Mouse (Mus musculus): ENCODE measurements at regions not wholly inside any gene's neighbourhood (a gene's known extent, or its start where the extent isn't known, plus 50 kb on each side); places are given as distances from the start of the nearest gene placed in this dataset.

DNA sequence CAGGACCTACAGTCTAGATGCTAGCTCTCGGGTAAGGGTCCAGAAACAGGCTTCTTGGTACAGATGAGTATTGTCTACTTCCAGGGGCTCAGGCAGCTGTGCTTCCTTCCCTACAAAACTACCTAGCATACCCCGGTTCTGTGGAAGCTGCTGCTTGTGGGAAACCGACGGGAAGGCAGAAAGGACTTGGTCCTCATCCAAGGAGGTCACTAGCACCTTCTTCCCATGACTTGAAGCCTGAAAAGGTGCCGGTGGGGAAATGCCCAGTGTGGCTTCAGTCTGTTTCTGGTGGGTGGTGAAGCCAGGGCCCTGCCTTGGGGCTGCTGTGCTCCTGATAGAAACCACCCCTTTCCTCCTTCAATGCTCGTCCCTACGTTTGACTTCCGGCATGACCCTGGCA lies 107.5 kb downstream of the Tex29 start:
- ATAC-seq (ENCODE audit: low FRiP score): no peak
- Histone ChIP-seq H3K36me3 (no peaks in the 10 kb centered on the region), H3K4me1 (no peaks in the 10 kb centered on the region), H3K9ac (no peak overlapping the region), H3K27ac (no peak overlapping the region), H3K4me2 (replicated peaks) (no peak overlapping the region), H3K27me3 (no peaks in the 10 kb centered on the region), H3K9me3 (replicated peaks) (no peaks in the 10 kb centered on the region), H3K4me3 (no peak overlapping the region)
- WGBS: 90% methylated on average over 8 of the region's 8 CpGs

DNA sequence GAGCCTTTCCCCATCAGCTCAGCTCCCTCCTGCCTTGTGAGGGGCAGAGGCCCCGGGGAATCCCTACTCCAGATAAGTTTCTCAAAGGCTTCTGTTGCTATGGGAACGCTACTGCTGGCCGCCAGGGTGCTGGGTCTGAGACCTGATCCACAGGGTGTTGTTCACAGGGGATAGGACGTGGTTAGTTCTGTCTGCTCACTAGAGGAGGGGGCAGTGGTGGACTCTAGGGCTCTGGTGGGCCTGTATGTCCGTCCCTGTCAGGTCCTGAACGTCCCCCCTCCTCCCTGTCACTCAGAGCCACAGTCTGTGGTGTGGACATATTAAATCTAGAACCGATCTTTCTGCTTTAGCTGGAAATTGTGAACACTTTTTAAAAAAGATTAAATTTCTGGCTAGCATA lies 116.0 kb downstream of the Tex29 start:
- Histone ChIP-seq H3K27me3 (peaks cover 4% of the 10 kb centered on the region; the same call in 1 of the 2 replicates), H3K4me2 (replicated peaks) (no peak overlapping the region), H3K9ac (no peak overlapping the region), H3K4me3 (no peak overlapping the region), H3K4me1 (no peaks in the 10 kb centered on the region), H3K27ac (no peak overlapping the region), H3K9me3 (replicated peaks) (no peaks in the 10 kb centered on the region), H3K36me3 (no peaks in the 10 kb centered on the region)
- ATAC-seq (ENCODE audit: low FRiP score): no peak
- 20% methylated on average over 7 of the region's 7 CpGs for WGBS

DNA sequence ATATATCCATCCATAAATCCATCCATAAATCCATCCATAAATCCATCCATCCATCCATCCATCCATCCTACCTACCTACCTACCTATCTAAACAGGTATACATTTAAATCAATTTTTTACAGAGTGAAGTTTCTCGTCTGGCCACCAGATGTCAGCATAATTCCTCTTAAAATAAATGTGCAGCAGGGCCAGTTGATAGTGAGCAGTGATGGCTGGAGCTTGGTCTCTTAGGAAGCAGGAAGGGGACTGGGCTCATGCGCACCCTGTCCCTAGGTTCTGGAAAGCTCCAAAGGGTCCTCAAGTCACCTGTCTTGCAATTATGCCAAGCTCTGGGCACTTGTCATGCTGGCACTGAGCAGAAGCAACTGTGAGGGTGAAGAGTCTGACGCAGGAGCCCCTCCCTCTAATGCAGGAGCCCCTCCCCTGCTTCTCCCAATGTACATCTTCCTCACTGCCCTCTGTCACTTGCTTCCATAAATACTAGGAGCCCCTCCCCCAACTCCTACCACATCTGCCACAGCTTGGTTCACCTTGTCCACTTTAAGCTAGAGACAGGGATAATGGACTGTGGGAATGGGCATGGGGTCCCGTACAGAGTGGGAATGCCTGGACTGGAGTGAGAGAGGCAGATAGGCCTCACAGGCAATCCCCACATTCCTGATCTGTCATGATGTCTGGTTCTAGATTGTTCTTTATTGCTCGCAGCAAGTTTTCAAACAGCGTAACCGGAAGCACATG lies 116.9 kb downstream of the Tex29 start:
- WGBS: 68% methylated on average over 7 of the region's 7 CpGs

DNA sequence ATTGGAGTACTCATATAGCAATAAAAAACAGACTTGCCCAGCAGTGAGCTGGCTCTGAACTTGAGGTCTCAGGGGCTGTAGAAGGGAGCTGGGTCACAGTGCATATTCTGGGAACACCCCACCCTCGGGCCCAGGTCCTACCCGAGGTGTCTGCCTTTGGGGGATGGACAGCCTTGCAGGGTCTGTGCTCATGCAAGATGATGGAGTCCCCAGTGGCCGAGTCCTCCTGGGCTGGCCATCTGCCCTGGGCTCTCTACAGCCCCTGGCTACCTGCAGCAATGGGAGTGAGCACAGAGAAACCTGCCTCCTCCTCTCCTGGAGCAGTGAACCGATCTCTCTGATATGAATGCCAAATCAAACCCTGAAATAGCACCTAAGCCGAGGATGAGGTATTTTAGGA lies 117.9 kb downstream of the Tex29 start:
- 70% methylated on average over 5 of the region's 5 CpGs for WGBS
- H3K4me2 ChIP-seq (replicated peaks): no peak overlapping the region
- no peaks in the 10 kb centered on the region for H3K36me3 ChIP-seq
- no peak overlapping the region for H3K27ac ChIP-seq
- no peaks in the 10 kb centered on the region for H3K9me3 ChIP-seq (replicated peaks)
- no peak overlapping the region for H3K9ac ChIP-seq
- H3K4me3 ChIP-seq: no peak overlapping the region
- H3K4me1 ChIP-seq: no peaks in the 10 kb centered on the region
- H3K27me3 ChIP-seq: peaks cover 4% of the 10 kb centered on the region; the same call in 1 of the 2 replicates
- no peak for ATAC-seq (ENCODE audit: low FRiP score)

More for the DNA sequence above, 116.9 kb downstream of the Tex29 start:
- Histone ChIP-seq H3K27ac (no peak overlapping the region), H3K4me1 (no peaks in the 10 kb centered on the region), H3K36me3 (no peaks in the 10 kb centered on the region), H3K27me3 (peaks cover 4% of the 10 kb centered on the region; the same call in 1 of the 2 replicates), H3K9ac (no peak overlapping the region), H3K4me2 (replicated peaks) (no peak overlapping the region), H3K4me3 (no peak overlapping the region), H3K9me3 (replicated peaks) (no peaks in the 10 kb centered on the region)
- peak; percentile 66; the same call in 1 of the 2 replicates for ATAC-seq (ENCODE audit: low FRiP score)

DNA sequence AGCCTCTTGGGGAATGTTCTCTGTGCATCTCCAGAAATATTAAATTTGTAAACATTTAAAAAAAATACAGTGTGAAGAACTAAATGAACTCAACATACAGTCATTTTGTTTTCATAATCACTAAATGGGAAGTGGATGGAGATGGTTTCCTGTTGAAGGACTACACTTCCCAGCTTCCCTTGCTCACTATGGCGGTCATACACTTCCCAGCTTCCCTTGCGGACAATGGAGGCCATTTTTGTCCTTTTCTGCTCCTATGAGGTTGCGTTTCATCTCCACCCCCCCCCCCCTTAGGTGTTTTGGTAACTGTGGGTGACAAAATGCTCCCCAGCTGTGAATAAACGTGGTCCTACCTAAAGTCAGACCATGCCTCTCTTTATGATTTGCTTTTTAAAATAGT lies 119.2 kb downstream of the Tex29 start:
- H3K4me2 ChIP-seq (replicated peaks): no peak overlapping the region
- no peak overlapping the region for H3K4me3 ChIP-seq
- ATAC-seq (ENCODE audit: low FRiP score): no peak
- H3K27ac ChIP-seq: no peak overlapping the region
- peaks cover 4% of the 10 kb centered on the region; the same call in 1 of the 2 replicates for H3K27me3 ChIP-seq
- H3K4me1 ChIP-seq: no peaks in the 10 kb centered on the region
- H3K9me3 ChIP-seq (replicated peaks): no peaks in the 10 kb centered on the region
- no peak overlapping the region for H3K9ac ChIP-seq
- no peaks in the 10 kb centered on the region for H3K36me3 ChIP-seq
- WGBS: 75% methylated on average over 4 of the region's 4 CpGs

DNA sequence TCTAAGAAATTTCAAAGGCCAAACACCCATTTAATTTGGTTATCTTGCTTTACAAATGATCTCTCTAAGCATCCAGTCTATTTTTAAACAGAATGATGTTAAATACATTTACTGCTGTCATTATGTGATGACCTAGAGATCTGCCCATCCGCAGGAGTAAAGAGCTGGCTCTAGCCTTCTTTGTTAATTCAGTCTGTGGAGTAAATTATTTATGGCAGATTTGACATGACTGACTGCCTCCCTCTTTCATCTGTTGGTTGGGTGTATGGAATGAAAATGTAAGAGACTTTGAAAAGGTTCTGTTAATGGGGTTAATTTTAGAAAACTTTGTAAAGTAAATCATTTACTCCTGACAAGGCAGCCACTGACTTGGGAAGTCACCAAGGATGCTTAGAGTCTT lies 123.3 kb downstream of the Tex29 start:
- Histone ChIP-seq H3K27me3 (peaks cover 6% of the 10 kb centered on the region; the same call in 1 of the 2 replicates), H3K4me2 (replicated peaks) (no peak overlapping the region), H3K27ac (no peak overlapping the region), H3K9ac (no peak overlapping the region), H3K9me3 (replicated peaks) (no peaks in the 10 kb centered on the region), H3K4me3 (no peak overlapping the region), H3K36me3 (no peaks in the 10 kb centered on the region), H3K4me1 (no peaks in the 10 kb centered on the region)
- no peak for ATAC-seq (ENCODE audit: low FRiP score)
- 39% methylated on average over 1 of the region's 1 CpGs for WGBS

DNA sequence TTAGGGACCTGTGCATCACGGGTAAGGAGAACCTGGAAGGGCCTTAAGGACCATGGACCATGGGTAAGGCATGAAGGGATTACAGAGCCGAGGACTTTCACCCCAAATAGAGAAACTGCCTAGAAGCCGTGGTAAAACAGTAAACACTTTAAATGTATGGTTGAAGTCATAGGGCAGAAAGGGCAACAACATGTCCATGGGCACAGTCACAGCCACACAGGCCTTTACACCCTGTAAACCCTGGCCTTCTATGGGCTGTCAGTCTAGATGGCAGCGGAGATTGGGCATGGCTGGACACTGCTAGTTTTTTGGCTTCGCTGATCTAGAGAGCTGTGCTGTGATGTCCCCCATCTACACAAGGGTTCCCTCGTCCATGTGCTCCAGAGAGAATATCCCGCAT lies 127.4 kb downstream of the Tex29 start:
- WGBS: 92% methylated on average over 7 of the region's 7 CpGs
- no peak overlapping the region for H3K9ac ChIP-seq
- ATAC-seq (ENCODE audit: low FRiP score): no peak
- no peaks in the 10 kb centered on the region for H3K36me3 ChIP-seq
- no peak overlapping the region for H3K27ac ChIP-seq
- no peaks in the 10 kb centered on the region for H3K4me1 ChIP-seq
- H3K9me3 ChIP-seq (replicated peaks): no peaks in the 10 kb centered on the region
- H3K4me3 ChIP-seq: no peak overlapping the region
- H3K4me2 ChIP-seq (replicated peaks): no peak overlapping the region
- peaks cover 12% of the 10 kb centered on the region; the same call in 1 of the 2 replicates for H3K27me3 ChIP-seq

DNA sequence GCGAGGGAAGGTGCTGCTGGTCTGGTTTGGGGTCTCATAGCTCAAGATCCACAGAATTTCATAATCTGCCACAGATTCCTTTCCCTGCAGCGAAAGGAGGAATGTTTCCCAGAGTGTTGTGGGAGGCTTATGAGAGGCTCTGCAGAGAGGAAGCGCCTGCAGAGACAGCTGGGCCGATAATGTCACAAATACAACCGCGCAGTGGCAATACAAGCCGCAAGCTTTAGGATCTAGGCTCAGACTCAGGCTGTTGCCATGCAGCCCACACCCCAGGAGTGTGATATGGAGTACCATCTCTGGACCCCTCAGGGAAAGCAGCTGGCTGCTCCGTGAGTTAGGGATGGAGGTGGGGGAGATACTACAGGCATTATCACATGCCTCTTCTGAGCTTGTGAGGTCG lies 130.2 kb downstream of the Tex29 start:
- no peak for ATAC-seq (ENCODE audit: low FRiP score)
- no peak overlapping the region for H3K9ac ChIP-seq

DNA sequence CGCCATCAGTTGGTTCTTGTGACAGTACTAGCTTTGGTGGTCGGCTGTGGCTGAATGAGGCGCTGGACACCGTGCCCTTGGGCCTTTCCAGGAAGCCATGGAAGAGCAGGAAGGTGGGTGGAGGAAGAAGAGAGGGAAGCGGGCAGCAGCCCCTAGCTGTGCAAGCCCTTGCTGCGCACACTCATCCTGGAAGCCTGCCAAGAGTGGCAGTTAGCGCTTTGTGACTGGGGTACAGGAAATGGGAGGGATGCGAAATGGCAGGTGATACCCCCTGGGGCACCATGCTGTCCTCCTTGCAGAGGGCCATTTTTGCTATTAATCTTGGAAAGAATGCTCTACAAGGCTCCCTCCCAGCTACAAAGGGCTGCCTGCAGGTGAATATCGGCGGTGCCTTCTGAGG lies 133.2 kb downstream of the Tex29 start:
- WGBS: 65% methylated on average over 10 of the region's 10 CpGs
- no peak overlapping the region for H3K9ac ChIP-seq
- ATAC-seq (ENCODE audit: low FRiP score): peak; percentile 16; the same call in 1 of the 2 replicates
- H3K4me2 ChIP-seq (replicated peaks): no peak overlapping the region
- 0 out of 2 replicates have a peak, but pooled peaks cover 4% of the 10 kb centered on the region for H3K4me1 ChIP-seq
- H3K27ac ChIP-seq: no peak overlapping the region
- H3K27me3 ChIP-seq: peaks cover 27% of the 10 kb centered on the region
- H3K36me3 ChIP-seq: no peaks in the 10 kb centered on the region
- no peaks in the 10 kb centered on the region for H3K9me3 ChIP-seq (replicated peaks)
- H3K4me3 ChIP-seq: no peak overlapping the region

More for the DNA sequence above, 130.2 kb downstream of the Tex29 start:
- Histone ChIP-seq H3K27me3 (peaks cover 27% of the 10 kb centered on the region), H3K4me3 (no peak overlapping the region), H3K4me1 (0 out of 2 replicates have a peak, but pooled peaks cover 4% of the 10 kb centered on the region), H3K36me3 (no peaks in the 10 kb centered on the region), H3K4me2 (replicated peaks) (no peak overlapping the region), H3K9me3 (replicated peaks) (no peaks in the 10 kb centered on the region), H3K27ac (no peak overlapping the region)
- 91% methylated on average over 9 of the region's 9 CpGs for WGBS

DNA sequence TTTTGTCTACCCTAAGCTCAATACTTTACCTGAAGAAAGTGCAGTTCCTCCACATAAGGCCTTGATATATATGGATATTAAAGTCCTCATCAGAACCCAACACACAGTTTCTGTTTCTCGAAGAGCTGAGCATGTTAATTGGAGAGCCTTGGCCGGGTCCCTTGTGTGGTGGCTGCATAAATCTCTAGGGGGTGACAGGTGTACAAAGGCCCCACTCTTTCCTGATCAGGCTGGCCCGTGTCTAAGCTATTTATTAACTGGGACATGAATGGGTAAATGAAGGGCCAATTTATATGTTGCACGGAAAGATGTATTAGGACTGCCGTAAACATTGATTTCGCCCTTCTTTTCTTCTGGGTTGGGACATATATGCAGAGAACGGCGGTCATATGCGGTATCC lies 136.8 kb downstream of the Tex29 start:
- ATAC-seq (ENCODE audit: low FRiP score): no peak

DNA sequence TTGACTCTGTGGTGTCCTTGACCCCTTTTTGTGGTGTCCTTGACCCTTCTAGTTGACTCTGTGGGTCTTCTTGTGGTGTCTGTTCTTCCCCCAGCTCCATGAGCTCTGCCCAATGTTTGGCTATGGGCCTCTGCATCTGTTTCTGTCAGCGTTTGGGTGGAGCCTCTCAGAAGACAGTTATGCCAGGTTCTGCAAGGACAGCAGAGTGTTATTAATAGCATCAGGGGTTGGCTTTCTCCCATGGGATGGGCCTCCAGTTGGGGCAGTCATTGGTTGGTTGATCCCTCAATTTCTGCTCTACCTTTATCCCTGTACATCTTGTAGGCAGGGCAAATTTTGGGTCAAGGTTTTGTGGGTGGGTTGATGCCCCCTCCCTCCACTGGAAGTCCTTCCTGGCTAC lies 138.8 kb downstream of the Tex29 start:
- ATAC-seq (ENCODE audit: low FRiP score): no peak
- Histone ChIP-seq H3K36me3 (no peaks in the 10 kb centered on the region), H3K27me3 (peaks cover 15% of the 10 kb centered on the region), H3K9ac (no peak overlapping the region), H3K27ac (no peak overlapping the region), H3K4me2 (replicated peaks) (no peak overlapping the region), H3K9me3 (replicated peaks) (no peaks in the 10 kb centered on the region), H3K4me1 (no peaks in the 10 kb centered on the region), H3K4me3 (no peak overlapping the region)
- WGBS: 69% methylated on average over 1 of the region's 1 CpGs

More for the DNA sequence above, 136.8 kb downstream of the Tex29 start:
- Histone ChIP-seq H3K36me3 (no peaks in the 10 kb centered on the region), H3K9me3 (replicated peaks) (no peaks in the 10 kb centered on the region), H3K4me1 (0 out of 2 replicates have a peak, but pooled peaks cover 4% of the 10 kb centered on the region), H3K27ac (no peak overlapping the region), H3K4me3 (no peak overlapping the region), H3K27me3 (peaks cover 20% of the 10 kb centered on the region), H3K9ac (no peak overlapping the region), H3K4me2 (replicated peaks) (no peak overlapping the region)
- 49% methylated on average over 9 of the region's 9 CpGs for WGBS

DNA sequence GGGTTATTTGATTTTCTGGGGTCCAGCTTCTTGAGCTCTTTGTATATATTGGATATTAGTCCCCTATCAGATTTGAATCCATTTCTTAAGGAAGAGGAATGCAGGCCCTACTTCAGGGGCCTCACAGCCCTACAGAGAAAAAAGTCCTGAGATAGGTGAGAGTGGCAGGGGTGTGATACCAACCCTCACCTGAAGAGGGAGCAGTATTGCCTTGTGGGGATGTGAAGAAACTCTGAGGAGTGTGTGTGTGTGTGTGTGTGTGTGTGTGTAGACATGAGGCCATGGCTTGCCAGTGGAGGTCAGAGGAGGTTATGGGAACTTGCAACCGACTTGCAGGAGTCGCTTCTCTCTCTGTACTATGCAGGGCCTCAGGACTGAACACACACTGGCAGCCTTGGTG lies 141.2 kb downstream of the Tex29 start:
- H3K9ac ChIP-seq: no peak overlapping the region
- no peaks in the 10 kb centered on the region for H3K36me3 ChIP-seq
- peaks cover 7% of the 10 kb centered on the region; the same call in 1 of the 2 replicates for H3K27me3 ChIP-seq
- WGBS: 88% methylated on average over 2 of the region's 2 CpGs
- no peak overlapping the region for H3K27ac ChIP-seq
- no peak overlapping the region for H3K4me3 ChIP-seq
- H3K4me1 ChIP-seq: no peaks in the 10 kb centered on the region
- H3K9me3 ChIP-seq (replicated peaks): no peaks in the 10 kb centered on the region
- ATAC-seq (ENCODE audit: low FRiP score): no peak
- H3K4me2 ChIP-seq (replicated peaks): no peak overlapping the region

DNA sequence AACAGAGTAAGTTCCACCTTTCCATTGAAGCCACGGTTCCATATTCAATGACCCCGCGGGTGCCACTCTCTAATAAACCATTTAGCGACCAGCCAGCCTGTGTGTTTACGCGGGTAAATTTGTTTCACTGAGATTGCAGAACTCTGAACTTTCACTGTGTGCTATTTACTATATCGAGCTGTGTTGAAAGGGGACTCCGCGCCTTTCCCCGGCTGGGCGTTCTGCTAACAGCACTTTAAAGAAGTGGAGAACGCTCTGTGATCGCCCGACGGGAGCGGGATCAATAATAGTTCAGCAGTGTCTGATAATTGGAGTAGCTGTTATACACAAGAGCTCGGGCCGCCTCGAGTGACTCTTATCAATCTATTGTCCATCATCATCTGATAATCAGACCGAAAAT lies 149.8 kb downstream of the Tex29 start:
- Histone ChIP-seq H3K27ac (no peak overlapping the region), H3K27me3 (peaks cover 8% of the 10 kb centered on the region; the same call in 1 of the 2 replicates), H3K9ac (no peak overlapping the region), H3K4me3 (no peak overlapping the region), H3K9me3 (replicated peaks) (no peaks in the 10 kb centered on the region), H3K4me2 (replicated peaks) (no peak overlapping the region), H3K4me1 (no peaks in the 10 kb centered on the region), H3K36me3 (no peaks in the 10 kb centered on the region)
- WGBS: 84% methylated on average over 20 of the region's 20 CpGs
- no peak for ATAC-seq (ENCODE audit: low FRiP score)
